Mouse (Mus musculus) heart, postnatal 25 days (tissue): ENCODE measurements around the gene Pigq. TPM values are rescaled to one million over a fixed set of nuclear protein-coding genes. Genes with fewer than 3 reads are reported as not detected.

Experiments used
- DNase-seq: peaks from one replicate; pipeline ENCODE4 v3.0.0; 2022; ENCODE audit warnings: low spot score
- intact Hi-C: fragments of 180-260 bp; cut with DNase I; formaldehyde crosslinking; loops from one replicate; pipeline ENCODE4 v1.15.1; 2025
- total RNA-seq, 2 experiments: library from RNA; stranded (reverse); gene quantifications; 2 replicates each; pipeline ENCODE4 v1.2.3; 2021

Pigq gene
- total RNA-seq, 2 experiments from 2014 or later = 49.0 to 55.6 TPM

DNA sequence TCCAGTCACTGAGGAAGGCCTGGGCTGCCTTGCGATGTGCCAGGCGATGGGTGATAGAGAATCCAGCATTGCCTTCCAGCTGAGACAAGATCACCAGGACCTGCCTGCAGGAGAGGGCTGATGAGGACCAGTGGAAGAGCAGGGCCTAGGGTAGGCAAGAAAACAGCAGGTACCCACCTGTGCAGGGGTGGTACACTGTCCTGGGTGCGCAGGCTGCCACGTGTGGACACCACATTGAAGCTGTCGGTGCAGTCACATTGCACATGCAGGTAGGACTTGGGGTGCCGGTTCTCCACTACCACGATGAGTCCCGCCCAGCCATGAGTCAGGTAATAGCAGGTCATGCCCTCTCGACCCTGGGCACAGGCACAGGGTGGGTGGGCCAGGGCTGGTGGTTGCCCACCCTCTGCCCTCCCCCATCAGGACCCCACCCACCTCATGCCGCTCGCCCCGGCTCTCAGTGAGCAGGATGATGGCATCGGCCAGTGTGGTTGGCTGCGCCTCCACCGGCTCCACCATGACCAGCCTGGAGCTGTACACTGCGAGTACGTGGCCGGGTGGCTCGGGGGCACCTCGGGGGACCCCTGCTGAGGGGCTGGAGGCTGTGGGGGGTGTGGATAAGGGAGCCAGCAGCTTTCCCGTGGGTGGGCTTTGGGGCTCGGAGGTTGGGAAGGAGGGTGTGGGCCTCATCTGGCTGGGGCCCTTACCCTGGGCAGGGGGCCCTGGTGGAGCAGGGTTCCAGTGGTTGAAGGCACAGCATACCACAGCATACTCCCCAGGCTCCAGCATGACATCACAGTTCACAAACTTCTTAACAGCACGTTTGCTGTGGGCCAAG is 15.1 kb upstream of the Pigq start:
- DNase-seq = no peak
- intact Hi-C loops = no loop called here

DNA sequence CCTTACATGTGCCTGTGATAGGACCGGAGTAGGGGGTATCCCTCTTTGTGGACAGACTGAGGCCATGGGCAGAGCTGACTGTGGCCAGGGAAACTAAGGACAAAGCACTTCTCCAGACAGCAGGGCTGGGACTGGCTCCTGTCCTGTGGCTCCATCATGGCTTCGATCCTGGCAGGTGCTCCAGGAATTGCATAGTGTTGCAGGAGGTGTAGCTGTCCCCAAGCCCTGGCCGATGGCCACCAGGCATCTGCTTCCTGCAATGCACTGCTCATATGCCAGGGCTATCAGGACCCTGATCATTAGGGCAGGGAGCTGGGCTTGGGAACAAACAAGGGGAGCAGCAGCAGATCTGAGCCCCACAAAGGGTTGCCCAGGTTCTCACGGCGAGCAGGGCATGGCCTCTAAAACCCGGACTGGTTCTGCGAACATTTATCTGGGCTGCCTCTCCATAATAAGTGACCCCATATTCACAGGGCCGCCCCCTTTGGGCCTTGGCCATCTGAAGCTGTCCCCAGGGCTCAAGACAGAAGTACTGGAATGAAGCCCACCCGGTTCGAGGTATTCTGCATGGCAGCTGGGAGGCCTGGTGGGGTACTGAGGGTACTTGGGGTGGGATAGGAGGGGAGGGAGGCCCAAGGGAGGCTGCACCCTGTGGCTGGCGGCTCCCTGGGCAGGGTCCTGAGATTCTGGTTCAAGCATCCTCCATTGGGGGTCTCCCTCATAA is 14.2 kb upstream of the Pigq start:
- intact Hi-C loops = no loop called here
- DNase-seq = no peak

DNA sequence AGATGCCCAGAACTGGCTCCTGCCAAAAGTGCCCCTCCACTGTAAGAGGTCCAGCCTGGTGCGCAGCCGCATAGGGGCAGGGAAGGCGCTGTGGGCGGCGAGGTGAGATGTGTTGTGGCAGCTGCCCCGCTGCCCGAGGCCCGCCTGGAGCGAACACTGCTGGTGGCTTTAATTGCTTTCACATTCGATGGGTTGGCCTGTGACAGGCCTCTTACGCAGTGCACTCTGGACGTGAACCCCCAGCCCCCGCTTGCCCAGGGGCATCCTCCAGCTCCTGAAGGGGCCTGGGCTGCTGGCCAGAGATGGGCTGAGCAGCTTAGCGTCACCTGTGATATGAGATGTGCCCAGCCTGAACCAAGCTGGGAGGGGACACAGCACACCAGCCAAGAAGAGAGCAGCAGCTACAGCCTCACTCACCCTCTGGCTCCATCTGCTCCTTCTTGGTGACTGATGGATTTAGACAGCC is 12.9 kb upstream of the Pigq start:
- intact Hi-C loops = no loop called here
- DNase-seq = no peak

DNA sequence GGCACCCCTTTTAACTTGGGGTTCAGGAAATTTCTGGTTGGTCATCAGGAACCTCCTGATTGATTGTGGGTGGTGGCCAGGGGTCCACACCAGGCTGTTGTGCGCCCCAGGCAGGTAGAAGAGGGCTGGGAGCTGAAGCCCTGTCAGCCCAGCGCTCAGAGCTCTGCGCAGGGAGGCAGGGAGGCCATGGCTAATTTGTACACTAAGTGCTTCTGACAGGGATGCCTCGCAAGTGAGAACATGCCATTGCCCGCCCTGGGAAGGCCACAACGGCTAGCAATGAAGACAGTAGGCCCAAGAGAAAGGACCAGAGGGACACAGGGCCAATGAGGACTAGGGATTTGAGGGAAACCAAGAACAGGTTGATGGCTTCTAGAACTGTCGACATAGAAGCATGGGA is 11.9 kb upstream of the Pigq start:
- intact Hi-C loops = no loop called here

DNA sequence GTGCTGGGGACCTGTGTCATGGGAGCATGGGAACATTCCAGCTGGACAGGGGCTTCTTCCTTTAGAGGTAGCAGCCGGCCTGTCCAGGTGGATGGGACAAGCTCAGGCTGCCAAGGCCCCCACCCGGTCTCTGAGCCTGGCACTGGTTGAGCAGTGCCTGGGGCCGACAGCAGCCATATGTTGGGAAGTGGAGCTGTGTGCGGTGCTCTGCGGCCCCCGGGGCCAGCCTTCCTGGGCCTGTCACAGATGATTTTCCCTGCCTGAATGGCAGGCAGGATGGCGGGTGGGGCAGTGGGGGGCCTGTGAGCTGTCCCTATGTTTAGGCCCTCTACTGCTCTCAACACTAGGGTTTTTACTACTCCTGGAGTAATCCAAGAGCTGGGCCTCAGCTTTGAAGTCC is 11.5 kb upstream of the Pigq start:
- intact Hi-C loops = no loop called here
- DNase-seq = no peak

More for the DNA sequence above, 11.9 kb upstream of the Pigq start:
- no peak for DNase-seq

DNA sequence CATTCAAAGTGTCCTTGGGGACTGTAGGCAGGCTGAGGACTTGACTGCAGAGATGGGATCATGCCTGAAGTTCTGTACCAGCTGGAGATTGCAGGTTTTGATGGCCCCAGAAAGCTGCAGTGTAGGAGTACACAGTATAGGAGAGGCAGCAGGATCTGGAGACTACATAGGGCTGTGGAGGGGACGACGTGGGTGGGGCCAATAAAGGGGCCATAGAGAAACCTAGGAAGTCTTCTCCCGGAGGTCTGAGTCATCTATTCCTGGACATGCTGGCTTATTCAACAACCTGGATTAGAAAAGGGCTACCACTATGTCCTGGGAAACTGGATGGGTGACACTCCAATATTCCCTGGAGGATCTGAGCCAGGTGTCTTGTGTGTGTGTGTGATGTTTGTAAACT is 11.0 kb upstream of the Pigq start:
- no peak for DNase-seq
- intact Hi-C loops = no loop called here

DNA sequence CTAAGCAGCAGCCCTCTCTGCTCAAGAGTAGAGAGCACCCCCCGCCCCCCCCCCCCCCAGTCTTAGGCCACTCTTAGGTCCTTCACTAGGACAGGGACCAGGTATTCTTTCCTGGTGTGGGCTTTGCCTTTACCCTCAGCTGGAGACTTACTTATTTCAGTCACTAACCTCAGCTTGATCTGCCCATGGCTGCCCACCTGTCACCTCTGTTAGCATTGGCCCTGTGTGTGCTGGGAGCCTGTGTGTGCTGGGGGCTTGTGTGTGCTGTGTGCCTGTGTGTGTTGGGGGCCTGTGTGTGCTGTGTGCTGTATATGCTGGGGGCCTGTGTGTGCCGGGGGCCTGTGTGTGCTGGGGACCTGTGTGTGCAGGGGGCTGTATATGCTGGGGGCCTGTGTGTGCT is 9.9 kb upstream of the Pigq start:
- DNase-seq = no peak
- intact Hi-C loops = no loop called here

DNA sequence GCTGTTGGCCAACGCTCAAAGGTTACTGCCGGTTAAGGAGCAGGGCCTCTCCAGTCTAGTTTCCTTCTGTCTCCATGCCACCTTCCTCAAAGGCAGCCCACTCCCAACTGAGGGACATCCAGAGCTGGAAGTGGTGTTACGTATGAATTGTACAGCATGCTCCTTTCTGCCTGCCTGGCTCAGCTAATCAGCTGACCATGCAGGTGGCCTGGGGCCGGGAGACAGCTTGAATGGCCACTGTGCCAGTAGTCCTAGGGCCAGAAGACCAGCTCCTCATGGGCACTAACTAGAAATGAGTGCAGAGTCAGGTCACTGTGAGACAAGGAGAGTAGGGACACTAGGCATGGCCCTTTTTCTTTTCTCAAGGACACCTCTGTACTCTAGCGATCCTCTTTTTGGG is 8.4 kb upstream of the Pigq start:
- intact Hi-C loops = no loop called here
- DNase-seq = no peak

DNA sequence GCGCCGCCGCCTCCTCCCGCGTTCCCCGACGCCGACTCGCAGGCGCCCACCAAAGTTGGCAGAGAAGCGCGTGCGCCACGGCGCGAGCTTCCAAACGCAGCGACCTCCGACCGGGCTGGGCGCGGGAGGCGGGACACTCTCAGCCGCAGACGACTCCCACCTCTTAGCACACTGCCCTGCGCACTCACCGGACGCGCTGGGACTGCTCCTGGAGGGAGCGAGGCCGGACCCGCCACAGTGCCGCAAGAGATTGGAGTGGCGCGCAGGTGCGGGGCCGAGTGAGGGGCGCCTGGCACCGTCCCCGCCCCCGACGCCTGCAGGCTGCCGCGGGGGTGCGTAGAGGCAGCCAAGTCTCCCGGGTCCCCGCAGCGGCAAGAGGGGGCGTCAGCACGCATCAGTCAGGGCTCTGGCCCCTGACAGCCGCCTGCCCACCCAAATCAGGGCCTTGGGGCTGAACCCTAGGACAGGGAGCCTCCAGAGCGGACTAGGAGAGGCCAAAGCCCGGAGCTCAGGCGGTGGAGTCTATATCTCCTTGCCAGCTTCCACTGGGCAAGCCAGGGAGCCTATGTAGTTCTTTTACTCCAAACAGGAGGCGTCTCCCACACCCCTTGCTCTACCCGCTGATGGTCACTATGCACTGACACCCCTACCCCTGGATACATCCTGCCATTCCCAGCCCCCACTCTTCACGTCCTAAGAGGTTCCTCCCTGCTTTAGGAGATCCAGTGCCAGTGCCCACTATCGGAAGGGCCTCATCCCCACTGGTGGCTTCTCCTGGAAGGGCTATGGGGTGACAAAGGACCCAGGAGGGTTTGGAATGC is 7.3 kb upstream of the Pigq start, which contains the start of gene A930017K11Rik:
Gene A930017K11Rik (minus strand): TSS at position 763 of the 821 bp plus-strand sequence.
- intact Hi-C loops = no loop called here
- no peak for DNase-seq

DNA sequence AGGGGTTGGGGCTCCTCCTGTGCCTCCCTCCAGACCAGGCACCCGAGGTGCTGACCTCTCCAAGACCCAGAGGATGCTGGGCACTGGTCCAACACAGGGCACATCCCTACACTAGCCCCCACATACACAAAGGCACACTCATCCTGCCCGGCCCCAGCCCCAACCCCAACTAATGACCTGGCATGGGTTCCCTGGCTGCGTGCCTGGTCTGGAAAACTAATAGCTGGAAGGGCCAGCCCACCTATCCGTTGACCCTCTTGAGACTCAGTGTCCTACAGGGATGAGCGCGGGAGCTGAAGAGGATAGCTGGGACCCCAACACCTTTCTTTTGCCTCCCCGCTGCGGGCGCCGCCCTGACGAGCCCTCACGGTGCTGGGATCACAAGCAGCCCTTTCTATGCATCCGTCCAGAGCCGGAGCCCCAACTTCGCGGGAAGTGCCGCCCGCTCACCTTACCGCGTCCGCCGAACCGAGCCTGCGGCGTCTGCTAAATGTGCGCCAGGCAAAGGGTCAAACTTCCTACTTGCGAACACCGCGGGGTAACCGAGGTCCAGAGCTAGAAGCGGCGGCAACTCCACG is 6.6 kb upstream of the Pigq start:
- intact Hi-C loops = no loop called here
- DNase-seq = no peak

DNA sequence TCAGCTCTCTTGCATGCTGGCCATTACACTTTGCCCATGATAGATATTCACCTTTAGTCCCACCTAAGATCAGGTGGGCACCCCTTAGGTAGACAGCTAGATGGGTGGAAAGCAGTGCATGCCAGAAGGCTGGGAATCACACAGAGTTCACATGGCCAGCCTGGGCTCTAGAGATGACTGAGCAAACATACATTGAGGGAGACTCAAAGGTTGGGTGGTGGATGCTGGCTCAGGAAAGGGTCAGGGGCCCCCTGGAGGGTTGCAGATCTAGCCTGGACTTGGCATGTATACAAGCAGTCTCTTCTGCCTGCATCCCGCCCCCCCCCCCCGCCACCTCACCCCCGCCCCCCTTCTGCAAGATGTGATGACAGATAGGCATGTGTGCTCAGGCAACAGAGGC is 6.0 kb upstream of the Pigq start:
- DNase-seq = no peak
- intact Hi-C loops = no loop called here

DNA sequence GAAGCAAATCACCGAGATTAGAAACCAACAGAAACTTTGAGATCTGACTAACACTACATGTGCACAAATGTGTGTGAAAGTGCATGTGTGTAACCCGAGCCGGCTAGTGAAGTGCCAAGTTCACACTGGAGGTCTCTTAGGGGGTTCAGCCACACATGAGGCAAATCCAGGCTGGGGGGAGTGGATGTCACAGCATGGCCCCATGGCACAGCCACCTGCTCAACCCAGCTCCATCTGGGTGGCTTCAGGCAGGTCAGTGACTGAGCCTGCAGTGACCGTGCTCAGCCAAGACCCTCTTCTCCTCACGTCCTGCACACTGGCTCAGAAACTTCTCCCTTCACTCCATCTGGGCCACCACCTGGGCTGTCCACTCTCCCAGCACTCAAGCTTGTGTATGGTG is 5.2 kb upstream of the Pigq start:
- intact Hi-C loops = loop anchor here (10.0 kb wide), 1 partner anchor 55 kb away; no protein-coding TSS in a partner anchor
- no peak for DNase-seq

DNA sequence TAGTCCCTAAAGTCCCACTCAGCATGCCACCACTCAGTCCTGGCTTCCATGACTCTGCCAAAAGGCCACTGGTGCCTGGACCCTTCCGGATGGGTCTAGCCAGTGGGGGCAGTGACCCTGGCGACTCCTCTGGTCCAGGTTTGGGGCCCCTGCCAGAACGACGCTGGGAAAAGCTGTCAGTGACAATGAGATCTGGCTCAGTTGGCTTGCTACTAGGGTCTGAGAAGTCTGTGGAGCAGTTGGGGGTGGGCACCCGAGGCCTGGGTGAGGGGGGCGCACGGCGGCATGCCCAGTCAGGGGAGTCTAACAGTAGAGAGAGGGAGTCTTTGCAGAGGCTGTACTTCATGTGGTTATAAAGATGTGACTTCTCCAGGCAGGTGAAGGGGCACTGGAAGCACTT is 3.3 kb upstream of the Pigq start:
- intact Hi-C loops = loop anchor here (10.0 kb wide), 1 partner anchor 53 kb away; no protein-coding TSS in a partner anchor

DNA sequence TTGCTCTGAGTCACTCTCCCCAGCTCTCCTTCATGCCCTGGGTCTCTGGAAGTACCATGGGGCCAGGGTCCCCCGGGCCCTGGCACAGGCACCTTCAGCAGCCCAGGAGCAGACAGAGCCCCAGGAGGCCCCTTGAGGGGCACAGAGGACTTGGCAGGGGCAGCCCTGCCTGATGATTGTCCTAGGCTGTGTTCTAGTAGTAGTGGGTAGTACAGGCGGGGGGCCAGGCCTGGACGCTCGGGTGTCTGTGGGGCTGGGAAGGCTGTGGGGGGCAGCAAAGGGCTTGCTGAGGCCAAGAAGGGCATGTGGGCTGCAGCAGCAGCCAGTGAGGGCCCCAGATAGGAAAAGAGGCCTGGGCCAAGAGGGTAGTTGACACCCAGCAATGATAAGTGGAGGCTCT is 2.8 kb upstream of the Pigq start:
- no peak for DNase-seq
- intact Hi-C loops = loop anchor here (10.0 kb wide), 1 partner anchor 53 kb away; no protein-coding TSS in a partner anchor

More for the DNA sequence above, 3.3 kb upstream of the Pigq start:
- DNase-seq = no peak

DNA sequence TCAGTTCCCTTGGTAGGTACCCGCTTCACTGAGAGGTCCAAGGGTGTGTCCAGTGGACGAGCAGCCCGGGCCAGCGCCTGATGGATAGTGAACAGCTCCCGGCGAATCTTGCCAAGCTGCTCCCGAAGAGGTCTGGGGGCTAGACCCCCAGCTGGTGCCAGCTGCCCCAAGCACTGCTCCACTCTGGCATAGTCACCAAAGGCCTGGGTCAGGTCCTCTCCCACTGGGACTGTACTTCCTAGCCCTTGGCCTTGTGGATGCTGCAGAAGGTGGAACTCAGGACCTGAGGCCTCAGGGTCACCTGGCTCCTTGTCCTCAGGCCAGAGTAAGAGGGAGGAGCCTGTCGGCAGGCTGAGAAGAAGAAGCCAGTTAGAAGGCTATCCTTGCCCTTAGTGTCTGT is 2.2 kb upstream of the Pigq start:
- DNase-seq = no peak
- intact Hi-C loops = loop anchor here (10.0 kb wide), 1 partner anchor 52 kb away; no protein-coding TSS in a partner anchor

DNA sequence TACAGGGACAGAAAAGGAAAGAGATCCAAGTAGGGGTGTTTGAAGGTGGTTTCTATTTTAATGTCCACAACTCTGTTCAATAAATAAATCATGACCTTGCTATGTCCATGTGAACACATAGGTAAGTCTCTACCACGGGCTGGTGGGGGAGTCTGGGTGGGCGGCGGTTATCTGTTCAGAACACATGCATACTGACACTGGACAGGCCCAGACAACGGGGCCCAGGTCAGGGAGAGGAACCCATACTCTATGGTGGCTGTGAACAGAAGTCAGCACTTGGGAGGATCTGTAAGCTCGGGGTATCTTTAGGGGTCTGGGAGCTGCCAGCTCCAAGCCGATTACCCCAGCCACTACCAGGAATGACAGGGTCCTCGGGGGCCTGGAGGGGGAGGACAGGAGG is 1.6 kb upstream of the Pigq start:
- intact Hi-C loops = loop anchor here (10.0 kb wide), 1 partner anchor 52 kb away; no protein-coding TSS in a partner anchor
- no peak for DNase-seq

DNA sequence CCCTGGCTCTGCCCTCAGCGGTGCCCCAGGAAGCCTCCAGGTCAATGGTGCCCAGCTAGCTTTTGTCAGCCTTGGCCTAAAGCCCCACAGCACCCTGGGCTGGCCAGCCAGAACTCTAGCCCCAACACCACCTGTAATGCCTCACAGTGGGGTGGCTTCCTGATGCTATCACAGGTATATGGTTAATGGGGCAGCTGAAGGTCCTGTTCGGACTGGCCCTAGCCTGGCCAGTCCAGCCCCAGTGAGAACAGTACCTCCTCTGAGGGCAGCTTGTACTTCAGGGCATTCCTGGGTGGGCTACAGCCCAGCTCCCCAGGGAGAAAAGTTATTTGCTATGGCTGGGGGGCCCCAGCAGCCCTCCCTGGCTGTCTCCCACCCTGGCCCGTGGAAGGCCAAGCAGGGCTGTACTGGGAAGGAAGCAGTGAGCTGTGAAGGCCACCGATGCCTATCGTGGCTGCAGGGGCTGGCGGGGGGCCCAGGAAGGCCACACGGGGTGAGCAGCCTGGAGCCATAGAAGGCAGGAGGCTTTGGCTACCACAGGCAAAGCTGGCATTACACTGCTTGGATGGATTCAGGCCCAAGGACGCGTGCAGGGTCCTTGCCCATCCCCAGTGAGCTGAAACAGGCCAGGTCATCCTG is 900 bp upstream of the Pigq start:
- intact Hi-C loops = loop anchor here (10.0 kb wide), 1 partner anchor 51 kb away; no protein-coding TSS in a partner anchor
- DNase-seq = no peak

DNA sequence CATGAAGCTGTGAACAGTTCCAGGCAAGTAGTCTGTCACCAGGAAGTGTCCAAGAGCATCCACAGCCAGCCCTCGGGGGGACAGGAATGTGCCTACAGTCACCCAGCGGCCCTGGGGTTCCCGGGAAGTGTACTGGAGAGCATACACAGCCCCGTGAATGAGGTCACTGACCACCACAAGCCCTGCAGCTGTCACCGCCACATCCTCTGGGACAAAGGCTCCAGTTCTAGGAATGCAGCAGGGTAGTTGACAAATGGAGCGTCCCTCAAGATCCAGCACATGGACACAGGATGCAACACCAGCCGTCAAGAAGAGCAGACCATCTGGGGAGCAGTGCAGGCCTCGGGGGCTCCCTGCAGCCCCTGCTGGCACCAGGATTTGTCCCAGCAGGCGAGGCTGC is 967 bp downstream of the Pigq start:
- intact Hi-C loops = loop anchor here (5.0 to 10.0 kb wide), 2 partner anchors 44 to 49 kb away; partner anchors contain the start of gene Capn15

DNA sequence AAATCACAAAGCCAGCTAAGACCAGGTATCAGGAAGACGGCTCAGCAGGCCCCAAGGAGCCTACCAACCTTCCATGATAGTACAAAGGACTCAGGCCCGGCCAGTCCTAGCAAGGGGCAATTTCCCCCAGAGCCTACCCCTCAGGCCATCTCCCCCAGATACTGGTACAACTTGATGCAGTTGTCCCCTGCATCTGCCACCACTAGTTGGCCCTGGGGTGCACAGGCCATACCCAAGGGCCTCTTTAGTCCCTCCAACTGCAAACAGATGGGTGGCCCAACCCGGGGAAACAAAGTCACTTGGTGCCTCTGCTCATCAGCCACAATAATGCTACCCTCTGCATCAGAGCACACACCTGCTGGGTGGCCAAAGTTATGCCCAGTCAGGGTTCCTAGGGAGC is 1.5 kb downstream of the Pigq start:
- no peak for DNase-seq
- intact Hi-C loops = loop anchor here (5.0 to 10.0 kb wide), 2 partner anchors 44 to 48 kb away; partner anchors contain the start of gene Capn15

More for the DNA sequence above, 967 bp downstream of the Pigq start:
- DNase-seq = no peak
